Mouse (Mus musculus) cerebellum, postnatal 25 days (tissue): Measurements from ENCODE around the gene Etv3.
"Not testable (repeated sequence)": the region's sequence is repeated elsewhere in the genome, so short reads cannot be mapped to it uniquely, and the experiment has no call there.

Experiments used
- DNase-seq, 2 experiments: peaks; one replicate each; pipeline ENCODE4 v3.0.0; 2021; ENCODE audit warnings: mixed read lengths in 2 of 2

Etv3 gene

GRCm38 (mm10) chr3:87521126-87521525, 4.1 kb upstream of the Etv3 start:
- no peak for DNase-seq

DNA sequence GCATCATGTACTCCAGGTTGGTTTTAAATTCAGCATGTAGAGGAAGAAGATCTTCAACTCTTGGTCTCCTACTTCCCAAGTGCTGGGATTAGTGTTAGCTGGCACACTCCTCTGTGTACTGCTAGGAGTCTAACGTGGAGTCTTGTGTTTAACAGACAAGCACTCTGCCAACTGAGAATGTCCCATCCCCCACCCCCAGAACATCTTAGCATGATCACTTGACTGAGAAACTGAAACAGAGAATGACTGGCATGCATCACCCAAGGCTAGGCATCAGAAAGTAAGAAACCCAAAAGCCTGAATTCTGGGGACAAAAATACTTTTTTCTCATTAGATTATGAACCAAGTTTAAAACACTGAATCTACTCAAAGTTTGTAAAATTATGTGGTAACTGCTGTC, 3.4 kb upstream of the Etv3 start:
- no peak for DNase-seq

DNA sequence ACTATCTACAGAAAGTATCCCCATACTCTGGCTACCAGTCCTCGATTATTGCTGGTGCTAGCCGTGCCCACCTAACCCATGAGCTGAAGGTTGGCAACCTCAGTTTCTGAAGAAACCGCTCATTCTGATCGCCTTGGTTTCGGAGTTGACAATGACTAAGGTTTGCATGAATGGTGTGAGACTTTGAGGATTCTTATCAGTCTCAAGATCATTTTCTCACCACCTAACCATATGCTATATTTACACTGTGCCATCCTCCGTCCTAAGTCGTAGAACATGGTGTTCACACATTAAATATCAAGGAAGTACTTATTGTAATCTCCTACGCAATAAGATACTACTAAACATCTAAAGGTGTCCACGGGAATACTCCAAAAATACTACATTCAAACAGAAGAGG, 1.5 kb upstream of the Etv3 start:
- DNase-seq, result no peak

- peak in 1 of 2 experiments; percentile 28 for DNase-seq
These were observed 797 bp downstream of the Etv3 start for GRCm38 (mm10) chr3:87525837-87526570.

- no peak for DNase-seq
These were observed 1.9 kb downstream of the Etv3 start for GRCm38 (mm10) chr3:87527139-87527538.

- DNase-seq, result no peak
These were observed 2.8 kb downstream of the Etv3 start for GRCm38 (mm10) chr3:87528021-87528420.

GRCm38 (mm10) chr3:87528841-87529240, 3.6 kb downstream of the Etv3 start:
- DNase-seq, result no peak

DNA sequence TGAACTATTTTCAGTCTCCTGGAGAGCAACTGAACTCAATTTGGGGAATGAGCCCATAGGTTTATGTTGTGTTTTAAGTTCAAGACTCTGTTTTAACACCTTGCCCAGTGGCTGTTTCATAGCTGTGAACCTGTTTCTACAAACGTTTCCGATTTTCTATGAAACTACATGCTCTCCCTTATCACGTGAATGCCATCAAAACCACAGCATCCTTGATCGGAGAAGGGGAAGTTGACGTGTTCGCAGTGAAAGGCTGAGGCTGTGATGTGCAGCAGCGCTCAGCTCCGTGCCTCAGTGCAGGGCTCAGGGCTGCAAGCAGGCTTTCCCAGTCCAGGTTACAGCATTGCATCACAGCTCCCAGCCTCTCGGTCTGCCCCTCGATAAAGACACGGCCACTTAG, 4.4 kb downstream of the Etv3 start:
- no peak for DNase-seq

- DNase-seq, result no peak
These were observed 5.0 kb downstream of the Etv3 start for GRCm38 (mm10) chr3:87530234-87530633.

DNA sequence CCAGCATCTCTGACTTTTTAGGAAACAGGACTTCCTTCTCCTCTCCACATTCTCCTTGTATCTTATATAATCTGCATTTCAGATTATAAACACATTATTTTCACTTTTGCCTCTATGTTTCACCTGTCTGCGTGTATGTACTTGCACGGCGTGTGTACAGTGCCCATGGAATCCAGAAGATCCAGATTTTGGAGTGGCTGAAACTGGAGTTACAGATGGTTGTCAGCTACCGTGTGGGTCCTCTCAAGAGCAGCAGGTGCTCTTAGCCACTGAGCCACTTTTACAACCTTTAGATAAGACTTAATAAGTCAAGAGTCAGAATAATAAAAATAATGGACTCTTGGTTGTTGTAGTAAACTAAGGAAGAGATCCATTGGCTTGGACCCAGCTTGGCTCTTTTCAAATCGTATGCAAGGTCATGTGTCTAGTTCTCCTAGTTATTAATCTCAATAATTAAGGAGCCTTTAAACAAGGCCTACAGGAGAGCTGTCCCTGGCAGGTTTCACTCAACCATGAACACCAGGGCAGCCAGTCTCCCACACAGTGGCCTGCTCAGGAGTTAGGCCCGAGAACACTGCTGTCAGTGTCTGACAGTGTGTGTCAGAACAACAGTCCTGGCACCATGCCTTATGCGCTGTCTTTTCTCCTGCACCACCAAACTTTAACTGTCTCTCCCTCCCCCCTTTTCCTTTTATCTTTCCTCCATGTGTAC, 8.6 kb downstream of the Etv3 start:
- DNase-seq, result no peak

DNA sequence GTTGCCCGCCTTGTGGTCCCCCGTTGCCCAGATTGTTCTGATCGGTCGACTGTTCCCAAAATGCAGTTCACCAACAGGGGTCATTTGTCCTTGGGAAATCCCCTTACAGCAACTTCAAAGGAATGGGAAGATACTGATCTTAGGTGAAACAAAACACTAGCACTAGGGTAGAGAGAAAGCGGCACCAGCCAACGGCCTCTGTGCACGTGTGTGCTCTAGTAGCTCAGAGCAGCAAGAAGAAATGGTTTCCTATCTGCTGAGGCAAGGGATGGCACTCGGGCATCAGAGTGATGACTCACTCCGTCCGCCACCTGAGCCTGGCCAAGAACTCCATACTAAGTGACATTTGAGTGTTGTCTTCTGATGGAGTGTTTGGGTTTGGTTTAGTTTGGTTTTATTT, 12.8 kb downstream of the Etv3 start:
- DNase-seq, result peak; percentile 35 to 49

DNA sequence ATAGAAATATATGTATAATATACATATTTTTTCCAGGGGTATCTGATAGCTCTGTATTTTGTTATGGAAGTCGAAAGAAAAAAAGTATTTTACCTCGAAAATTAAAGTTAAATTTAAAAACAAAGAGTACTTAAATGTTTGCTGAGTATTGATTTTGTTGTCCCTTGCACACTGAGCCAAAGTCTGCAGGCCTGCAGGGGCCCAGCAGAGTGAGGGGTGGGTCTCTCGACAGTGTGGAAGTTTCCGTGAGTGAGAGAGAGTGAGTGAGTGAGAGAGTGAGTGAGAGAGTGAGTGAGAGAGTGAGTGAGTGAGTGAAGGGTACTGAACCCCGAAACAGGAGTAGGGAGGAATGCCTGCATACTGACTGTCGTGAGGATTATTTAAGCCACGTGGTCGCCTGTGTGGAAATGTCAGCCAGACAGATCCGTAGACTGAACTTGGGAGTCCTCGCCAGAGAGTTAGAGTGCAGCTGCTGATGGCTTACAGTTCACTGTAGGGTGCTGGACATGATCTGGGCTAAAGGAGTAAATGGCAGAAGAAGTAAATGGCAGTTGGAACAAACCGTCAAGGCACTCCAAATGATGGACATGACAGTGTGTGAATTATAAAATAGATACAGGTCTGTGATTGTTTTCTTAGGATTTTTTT, 14.9 kb downstream of the Etv3 start:
- peak in 1 of 2 experiments; percentile 34 for DNase-seq

DNA sequence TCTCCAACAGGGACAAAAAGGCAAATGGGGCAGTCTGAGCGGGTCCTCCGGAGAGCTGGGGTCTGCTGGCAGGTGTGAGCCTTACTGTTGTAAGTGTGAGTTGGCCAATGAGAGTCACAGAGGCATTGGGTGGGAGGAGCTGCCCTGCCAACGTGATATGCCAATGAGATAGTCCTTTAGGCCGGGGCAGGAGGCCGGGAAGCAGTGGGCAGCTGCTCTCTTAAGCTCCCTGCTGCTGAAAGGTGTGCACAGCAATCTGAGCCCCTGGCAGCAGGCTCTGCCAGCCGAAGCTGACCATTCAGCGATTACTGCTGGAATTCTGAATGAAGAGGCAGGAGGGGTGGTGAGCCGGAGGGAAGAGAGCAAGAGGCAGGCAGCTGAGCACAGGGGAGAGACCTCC, 15.5 kb downstream of the Etv3 start:
- DNase-seq, result peak; percentile 33 to 40

DNA sequence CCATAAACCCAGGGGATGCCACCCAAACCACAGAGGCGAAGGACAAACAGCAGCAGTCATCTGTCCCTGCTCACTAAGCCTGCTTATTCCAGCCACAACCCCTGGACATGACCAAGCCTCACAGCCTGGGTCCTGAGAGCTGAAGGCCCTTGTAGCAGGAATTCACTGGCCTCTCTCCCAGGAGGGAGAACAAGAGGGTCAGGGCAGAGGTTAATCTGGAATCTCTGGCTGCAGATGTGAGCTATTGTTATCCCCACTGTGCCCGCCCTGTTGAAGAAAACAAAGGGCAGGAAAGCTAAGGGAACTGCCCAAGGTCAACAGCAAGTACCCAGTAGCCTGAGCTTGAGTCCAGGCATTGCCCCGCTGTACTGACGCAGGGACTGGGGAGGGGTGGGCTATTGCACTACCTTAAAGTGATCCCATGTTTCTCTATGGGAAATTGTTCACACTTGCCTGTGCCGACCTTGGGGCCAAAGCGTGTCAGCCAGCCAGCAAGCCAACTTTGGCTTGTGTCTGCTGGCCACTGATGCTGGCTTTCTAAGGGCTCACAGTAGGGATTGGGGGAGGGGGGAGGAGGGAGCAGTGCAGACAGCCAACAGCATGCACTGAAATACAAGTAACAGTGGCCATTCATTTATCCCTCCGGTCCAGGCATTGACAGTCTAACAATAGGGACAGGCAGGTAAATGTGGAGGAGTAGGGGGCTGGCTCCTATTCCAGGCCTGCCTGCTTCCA, 17.4 kb downstream of the Etv3 start:
- peak in 1 of 2 experiments; percentile 39 for DNase-seq

GRCm38 (mm10) chr3:87545554-87545953, 20.3 kb downstream of the Etv3 start:
- no peak for DNase-seq

- DNase-seq, result no peak
These were observed 21.1 kb downstream of the Etv3 start for GRCm38 (mm10) chr3:87546291-87546721.

GRCm38 (mm10) chr3:87549908-87550307, 24.7 kb downstream of the Etv3 start:
- no peak for DNase-seq

DNA sequence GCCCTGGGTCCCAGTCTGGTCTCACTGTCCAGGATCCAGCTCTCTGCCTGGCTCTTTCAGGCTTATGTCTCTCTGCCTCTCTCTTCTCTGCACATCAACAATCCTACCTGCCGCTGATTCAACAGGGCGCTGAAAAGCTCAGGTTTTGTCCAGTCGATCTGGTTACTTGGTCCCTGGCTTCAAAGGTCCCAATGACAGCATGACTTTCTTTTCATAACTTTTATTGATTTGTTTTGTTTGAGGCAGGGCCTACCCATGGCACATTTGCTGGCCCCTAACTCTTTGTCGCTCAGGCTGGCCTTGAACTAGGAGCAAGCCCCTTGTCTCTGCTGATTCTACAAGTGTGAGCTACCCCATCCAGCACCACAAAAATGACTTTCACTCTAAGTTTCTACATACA, 27.1 kb downstream of the Etv3 start:
- no peak for DNase-seq

GRCm38 (mm10) chr3:87553196-87553935, 28.2 kb downstream of the Etv3 start:
- peak in 1 of 2 experiments; percentile 57 for DNase-seq

- DNase-seq, result not testable (repeated sequence)
These were observed 29.7 kb downstream of the Etv3 start for GRCm38 (mm10) chr3:87554859-87555258.

DNA sequence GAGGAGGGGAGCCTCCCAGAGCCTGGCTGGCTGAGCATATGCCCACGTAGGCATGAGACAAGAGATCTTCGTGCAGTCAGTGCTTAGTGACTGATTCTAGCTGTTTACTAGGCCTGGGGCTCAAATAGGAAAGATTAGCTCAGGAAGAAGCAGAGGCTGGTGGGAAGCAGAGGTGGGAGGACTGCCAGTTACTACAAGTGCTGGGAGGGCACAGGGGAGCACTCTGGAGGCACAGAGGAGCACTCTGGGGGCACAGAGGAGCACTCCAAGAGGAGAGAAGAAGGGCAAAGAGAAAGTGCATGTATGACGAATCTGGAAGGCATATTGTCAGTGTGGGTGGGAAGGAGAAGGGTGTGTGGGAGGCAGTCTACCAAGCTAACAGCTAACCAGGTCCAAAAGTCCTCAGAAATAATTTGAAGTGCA, 30.9 kb downstream of the Etv3 start:
- no peak for DNase-seq

- DNase-seq, result no peak
These were observed 31.6 kb downstream of the Etv3 start for GRCm38 (mm10) chr3:87556668-87557278.
